Mouse (Mus musculus): ENCODE data around the gene Wfikkn2.

Wfikkn2 gene

GRCm38 (mm10) chr11:94261585-94262370 lies 16.0 kb upstream of the Wfikkn2 start:
- no peak for DNase-seq (ENCODE audit: low spot score)

- no peak for DNase-seq (ENCODE audit: low spot score)
Measured at GRCm38 (mm10) chr11:94259814-94260213, 14.0 kb upstream of the Wfikkn2 start.

GRCm38 (mm10) chr11:94257987-94258386 lies 12.2 kb upstream of the Wfikkn2 start:
- DNase-seq (ENCODE audit: low spot score): no peak

GRCm38 (mm10) chr11:94255733-94256132 lies 9.9 kb upstream of the Wfikkn2 start:
- DNase-seq (ENCODE audit: low spot score): no peak

GRCm38 (mm10) chr11:94253691-94254090 lies 7.9 kb upstream of the Wfikkn2 start:
- DNase-seq (ENCODE audit: low spot score): no peak

- no peak for DNase-seq (ENCODE audit: low spot score)
Measured at GRCm38 (mm10) chr11:94253156-94253555, 7.4 kb upstream of the Wfikkn2 start.

GRCm38 (mm10) chr11:94246789-94247061 lies 920 bp upstream of the Wfikkn2 start:
- no peak for DNase-seq (ENCODE audit: low spot score)

GRCm38 (mm10) chr11:94244385-94244784 lies 1.4 kb downstream of the Wfikkn2 start:
- no peak for DNase-seq (ENCODE audit: low spot score)

- no peak for DNase-seq (ENCODE audit: low spot score)
Measured at GRCm38 (mm10) chr11:94243422-94244180, 2.2 kb downstream of the Wfikkn2 start.

GRCm38 (mm10) chr11:94242760-94243421 lies 2.9 kb downstream of the Wfikkn2 start:
- DNase-seq (ENCODE audit: low spot score): no peak

GRCm38 (mm10) chr11:94239706-94240105 lies 6.1 kb downstream of the Wfikkn2 start:
- no peak for DNase-seq (ENCODE audit: low spot score)

- no peak for DNase-seq (ENCODE audit: low spot score)
Measured at GRCm38 (mm10) chr11:94238786-94239185, 7.0 kb downstream of the Wfikkn2 start.

GRCm38 (mm10) chr11:94236074-94236473 lies 9.7 kb downstream of the Wfikkn2 start:
- peak; percentile 80 for DNase-seq (ENCODE audit: low spot score)

- DNase-seq (ENCODE audit: low spot score): no peak
Measured at GRCm38 (mm10) chr11:94234857-94235256, 10.9 kb downstream of the Wfikkn2 start.

- no peak for DNase-seq (ENCODE audit: low spot score)
Measured at GRCm38 (mm10) chr11:94234380-94234779, 11.4 kb downstream of the Wfikkn2 start.

- DNase-seq (ENCODE audit: low spot score): peak; percentile 56
Measured at GRCm38 (mm10) chr11:94233405-94233804, 12.4 kb downstream of the Wfikkn2 start.

GRCm38 (mm10) chr11:94231821-94232552 lies 13.8 kb downstream of the Wfikkn2 start:
- DNase-seq (ENCODE audit: low spot score): no peak

GRCm38 (mm10) chr11:94230244-94230643 lies 15.6 kb downstream of the Wfikkn2 start:
- DNase-seq (ENCODE audit: low spot score): no peak

- DNase-seq (ENCODE audit: low spot score): no peak
Measured at GRCm38 (mm10) chr11:94229207-94229960, 16.4 kb downstream of the Wfikkn2 start.

GRCm38 (mm10) chr11:94228416-94228815 lies 17.4 kb downstream of the Wfikkn2 start:
- no peak for DNase-seq (ENCODE audit: low spot score)

GRCm38 (mm10) chr11:94225985-94226384 lies 19.8 kb downstream of the Wfikkn2 start:
- no peak for DNase-seq (ENCODE audit: low spot score)

- no peak for DNase-seq (ENCODE audit: low spot score)
Measured at GRCm38 (mm10) chr11:94223531-94223930, 22.3 kb downstream of the Wfikkn2 start.

Measured in left cerebral cortex, adult 11 months (tissue).